Mouse (Mus musculus) embryonic fibroblast, embryonic 13.5 days (primary cell): ENCODE measurements around the gene Tspan4.

Experiments used
- CTCF ChIP-seq: IDR thresholded peaks from 2 replicates; pipeline ENCODE4 v1.5.1; 2011; ENCODE audit warnings: mild to moderate bottlenecking, control low read depth, low read length, moderate library complexity, borderline replicate concordance; ENCODE audit not compliant: insufficient read depth
- POLR2A ChIP-seq: IDR thresholded peaks from 2 replicates; pipeline ENCODE4 v1.6.1; 2011; ENCODE audit warnings: low read depth, mild to moderate bottlenecking, control low read depth, low read length, moderate library complexity

DNA sequence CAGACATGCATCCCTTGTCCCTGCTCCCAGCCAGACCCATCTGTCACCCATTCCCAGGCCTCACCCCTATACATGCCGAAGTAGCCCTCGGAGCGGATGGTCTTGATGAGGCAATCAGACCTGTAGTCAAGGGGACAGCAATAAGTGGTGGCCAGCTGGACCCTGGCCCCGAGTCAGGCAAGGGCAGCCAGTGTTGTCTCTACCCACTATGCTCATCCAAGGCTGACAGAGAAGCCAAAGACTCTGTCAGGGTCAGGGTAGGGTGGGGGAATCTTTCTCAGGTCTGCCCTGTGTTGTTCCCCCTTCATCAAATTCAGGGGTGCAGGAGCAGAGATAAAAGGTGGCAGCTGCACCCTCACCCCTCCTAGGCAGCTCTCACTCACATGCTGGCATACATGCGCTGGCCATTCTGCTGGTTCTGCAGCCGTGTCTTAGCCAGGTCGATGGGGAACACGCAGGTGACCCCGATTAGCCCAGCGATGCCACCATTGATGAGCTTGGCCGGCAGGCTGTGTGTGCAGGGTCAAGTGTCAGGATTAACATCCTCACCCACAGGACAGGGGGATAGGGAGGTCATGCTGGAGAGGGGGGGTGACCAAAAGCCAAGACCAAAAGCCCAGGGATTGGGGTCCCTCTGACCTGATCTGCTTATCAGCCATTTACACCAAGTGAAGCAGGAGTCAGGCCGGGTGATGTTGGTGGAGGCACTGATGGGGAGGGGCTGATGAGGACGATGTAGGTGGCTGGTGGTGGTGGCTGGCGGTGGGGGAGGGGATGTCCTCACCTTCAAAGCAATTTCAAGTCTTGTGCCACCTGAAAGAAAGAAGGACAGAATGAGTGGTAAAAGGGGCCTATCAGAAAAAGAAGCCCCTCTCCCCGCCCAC lies 41.3 kb upstream of the Tspan4 start:
- no peak for TF ChIP-seq POLR2A
- no peak for TF ChIP-seq CTCF
